Mouse (Mus musculus) lung, postnatal 0 days (tissue): ENCODE measurements at regions not wholly inside any gene's neighbourhood (a gene's known extent, or its start where the extent isn't known, plus 50 kb on each side); places are given as distances from the start of the nearest gene placed in this dataset.

Source experiments
- ATAC-seq: fragments of 200-750 bp; cut with Nextera tagmentation; 2 replicates; pipeline ENCODE4 v1.8.0; 2017; ENCODE audit warnings: moderate library complexity
- DNase-seq: peaks from one replicate; pipeline ENCODE4 v3.0.0-alpha.2; 2016; ENCODE audit warnings: low spot score
- H3K27ac ChIP-seq: fragments of 300-500 bp; sonication (generic); 2 replicates; pipeline ENCODE4 v1.5.1; 2014; ENCODE audit warnings: antibody characterized with exemption, mild to moderate bottlenecking, low read length, mixed read lengths
- H3K27me3 ChIP-seq: fragments of 300-500 bp; sonication (generic); replicated peaks from 2 replicates; pipeline ENCODE4 v1.6.1; 2014; ENCODE audit warnings: low read length, mixed read lengths; ENCODE audit not compliant: insufficient read depth
- H3K36me3 ChIP-seq: fragments of 300-500 bp; sonication (generic); 2 replicates; pipeline ENCODE4 v1.6.1; 2014; ENCODE audit warnings: low read length, mixed read lengths; ENCODE audit not compliant: insufficient read depth
- H3K4me1 ChIP-seq: fragments of 300-500 bp; sonication (generic); 2 replicates; pipeline ENCODE4 v1.6.1; 2014; ENCODE audit warnings: antibody characterized with exemption, low read depth, low read length, mixed read lengths; ENCODE audit not compliant: insufficient read depth
- H3K4me2 ChIP-seq: fragments of 300-500 bp; sonication (generic); replicated peaks from 2 replicates; pipeline ENCODE4 v1.6.1; 2014; ENCODE audit warnings: low read depth, mild to moderate bottlenecking, low read length, moderate library complexity, mixed read lengths
- H3K4me3 ChIP-seq: fragments of 300-500 bp; sonication (generic); 2 replicates; pipeline ENCODE4 v1.5.1; 2014; ENCODE audit warnings: low read depth, low read length
- H3K9ac ChIP-seq: fragments of 300-500 bp; sonication (generic); replicated peaks from 2 replicates; pipeline ENCODE4 v1.6.1; 2014; ENCODE audit warnings: low read depth, mild to moderate bottlenecking
- H3K9me3 ChIP-seq: fragments of 300-500 bp; sonication (generic); 2 replicates; pipeline ENCODE4 v1.6.1; 2016; ENCODE audit warnings: low read length, mixed read lengths
- CTCF ChIP-seq: IDR thresholded peaks from 2 replicates; pipeline ENCODE4 v1.5.1; 2016; ENCODE audit warnings: antibody characterized with exemption, mild to moderate bottlenecking
- EP300 ChIP-seq: IDR thresholded peaks from 2 replicates; pipeline ENCODE4 v1.6.1; 2016; ENCODE audit warnings: antibody characterized with exemption, mild to moderate bottlenecking, control low read depth
- WGBS: fragments of 180-500 bp; shearing (Covaris S2); extraction: QIAGEN DNeasy Blood & Tissue Kit; methylation state at CpG from one replicate; pipeline ENCODE4 v1.1.7; 2014; 5-methylcytosine and 5-hydroxymethylcytosine counted together

- 43% methylated on average over 10 of the region's 10 CpGs for WGBS
- Histone ChIP-seq H3K27ac (no peak overlapping the region), H3K4me2 (no peak overlapping the region), H3K27me3 (no peaks in the 10 kb centered on the region), H3K36me3 (no peaks in the 10 kb centered on the region), H3K9ac (no peak overlapping the region), H3K9me3 (no peaks in the 10 kb centered on the region), H3K4me1 (no peaks in the 10 kb centered on the region), H3K4me3 (no peak overlapping the region)
- peak; percentile 23 for DNase-seq
- peak; percentile 28; the same call in 1 of the 2 replicates for ATAC-seq
- TF ChIP-seq CTCF (no peak), EP300 (no peak)
These were observed 456.1 kb upstream of the Kirrel3 start for GRCm38 (mm10) chr9:34029503-34030169.

DNA sequence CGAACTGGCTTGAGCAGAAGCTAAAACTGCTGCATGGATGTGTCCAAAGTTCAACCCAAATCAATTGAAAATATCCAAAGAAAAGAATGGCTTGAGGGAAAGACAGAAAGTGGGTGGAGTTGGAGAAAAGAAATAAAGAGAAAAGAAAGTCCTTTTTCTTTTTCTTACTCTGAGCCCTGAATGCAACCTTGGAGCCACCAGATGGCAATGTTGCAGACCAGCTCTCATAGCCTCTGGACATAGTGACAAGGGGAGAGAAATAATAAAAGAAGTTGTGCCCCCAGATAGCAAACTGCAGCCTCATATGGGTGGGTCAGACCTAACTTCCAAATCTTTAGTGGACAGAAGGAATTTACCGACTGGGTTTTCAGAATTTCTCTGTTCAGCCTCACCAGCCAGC, 431.3 kb upstream of the Kirrel3 start:
- no peak overlapping the region for H3K4me3 ChIP-seq
- no peaks in the 10 kb centered on the region for H3K4me1 ChIP-seq
- no peaks in the 10 kb centered on the region for H3K9me3 ChIP-seq
- DNase-seq = no peak
- TF ChIP-seq CTCF (peak; percentile 55), EP300 (no peak)
- 45% methylated on average over 2 of the region's 2 CpGs for WGBS
- no peaks in the 10 kb centered on the region for H3K36me3 ChIP-seq
- H3K9ac ChIP-seq = no peak overlapping the region
- H3K4me2 ChIP-seq = no peak overlapping the region
- H3K27me3 ChIP-seq = no peaks in the 10 kb centered on the region
- no peak overlapping the region for H3K27ac ChIP-seq
- no peak for ATAC-seq
